Mouse (Mus musculus) embryo, embryonic 11.5 days (tissue): ENCODE measurements around the gene Slc1a1.

Experiments used
- DNase-seq: peaks from one replicate; pipeline ENCODE4 v3.0.0-alpha.2; 2012; ENCODE audit warnings: low read depth, low spot score

Gene Slc1a1

GRCm38 (mm10) chr19:28915602-28916250, 80.9 kb downstream of the Slc1a1 start:
- DNase-seq, result no peak

DNA sequence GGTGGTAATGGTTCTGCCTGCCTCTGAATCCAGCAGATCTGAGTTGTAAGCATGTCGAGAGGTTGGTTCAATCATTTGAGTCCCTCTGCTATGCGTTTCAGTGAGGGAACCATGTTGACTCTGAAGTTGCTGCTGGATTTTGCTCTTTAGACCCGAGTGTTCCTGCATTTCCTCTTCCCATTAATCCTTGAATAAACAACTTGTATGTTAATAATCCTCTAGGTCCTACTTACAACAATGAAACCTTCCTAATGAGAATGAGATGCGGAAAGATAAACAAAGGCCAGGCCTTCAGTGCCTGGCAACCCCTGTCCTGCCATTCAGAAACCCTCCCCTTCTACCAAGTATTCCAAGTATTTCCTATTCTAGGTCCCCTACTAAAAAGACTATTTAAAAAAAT, 81.6 kb downstream of the Slc1a1 start:
- DNase-seq, result no peak

- DNase-seq, result no peak
Measured at GRCm38 (mm10) chr19:28917839-28918238, 83.0 kb downstream of the Slc1a1 start.

GRCm38 (mm10) chr19:28926366-28926765, 91.5 kb downstream of the Slc1a1 start:
- DNase-seq, result no peak

DNA sequence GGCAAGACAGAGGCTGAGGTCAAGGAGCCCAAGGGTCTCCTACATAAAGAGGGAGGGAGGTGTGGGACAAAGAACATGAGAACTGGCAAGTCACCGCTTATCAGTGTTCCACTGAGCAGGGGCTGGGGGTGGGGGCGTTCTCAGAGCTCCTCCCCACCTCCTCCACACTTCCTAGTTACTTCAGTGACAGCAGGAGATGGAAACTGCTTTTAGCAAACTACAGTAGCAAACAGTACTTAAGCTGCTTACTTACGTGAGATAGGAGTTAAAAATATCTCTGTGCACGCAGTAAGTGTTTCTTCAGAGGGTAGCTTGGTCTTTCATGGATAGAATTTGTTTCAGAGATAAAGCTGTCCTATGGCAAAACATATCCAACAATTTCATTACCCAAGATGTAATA, 92.5 kb downstream of the Slc1a1 start:
- no peak for DNase-seq

DNA sequence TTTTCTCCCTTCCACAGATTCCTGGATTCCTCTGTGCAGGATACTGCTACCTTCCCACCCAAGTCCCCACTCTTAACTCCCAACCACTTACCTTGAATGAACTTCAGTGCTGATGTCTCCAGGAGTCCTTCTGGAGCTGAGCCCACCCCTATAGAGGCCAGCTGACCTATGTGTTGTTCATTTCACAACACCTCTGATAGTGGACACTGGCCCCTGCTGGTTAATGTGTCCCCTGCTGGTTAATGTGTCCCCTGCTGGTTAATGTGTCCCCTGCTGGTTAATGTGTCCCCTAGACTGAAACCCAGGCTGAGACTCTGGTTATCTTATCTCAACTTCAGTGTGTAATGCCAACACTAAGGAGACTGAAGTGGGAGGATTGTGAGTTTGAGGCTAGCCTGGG, 94.2 kb downstream of the Slc1a1 start:
- no peak for DNase-seq

GRCm38 (mm10) chr19:28934897-28935296, 100.0 kb downstream of the Slc1a1 start:
- no peak for DNase-seq

DNA sequence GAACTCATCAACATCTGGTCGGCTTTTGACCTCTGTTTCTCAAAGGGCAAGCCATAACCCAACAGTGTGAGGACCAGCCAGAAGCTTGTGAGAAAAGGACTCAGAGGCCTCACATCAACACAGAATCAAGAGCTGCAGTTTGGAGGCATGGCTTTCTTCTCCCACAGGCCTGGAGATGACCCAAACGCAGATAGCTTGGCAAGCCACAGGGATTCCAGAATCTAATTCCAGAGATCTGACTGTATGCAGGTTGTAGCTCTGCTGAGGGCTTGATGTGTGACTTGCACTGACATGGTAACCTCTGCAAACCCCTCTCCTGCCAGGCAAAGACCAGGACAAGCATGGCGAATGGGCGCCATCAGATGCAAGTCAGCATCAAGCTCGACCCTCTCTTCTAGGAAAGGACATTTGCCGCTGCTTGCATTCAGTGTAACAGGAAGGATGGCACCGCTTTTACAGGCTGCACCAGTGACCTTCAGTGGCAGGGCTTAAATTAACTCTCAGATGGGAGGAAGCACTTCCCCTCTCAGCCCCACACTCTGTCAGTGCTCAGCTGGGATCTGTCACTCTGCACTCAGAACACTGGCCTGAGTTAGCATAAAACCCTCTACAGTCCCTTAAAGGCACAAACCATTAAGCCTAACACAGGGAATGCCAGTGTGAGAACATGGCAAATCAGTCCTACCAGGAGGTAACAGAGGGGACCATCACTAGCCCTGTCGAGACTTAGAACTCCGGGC, 105.5 kb downstream of the Slc1a1 start:
- DNase-seq, result no peak

GRCm38 (mm10) chr19:28941271-28941670, 106.4 kb downstream of the Slc1a1 start:
- DNase-seq, result no peak

- DNase-seq, result no peak
Measured at GRCm38 (mm10) chr19:28946782-28947181, 111.9 kb downstream of the Slc1a1 start.

DNA sequence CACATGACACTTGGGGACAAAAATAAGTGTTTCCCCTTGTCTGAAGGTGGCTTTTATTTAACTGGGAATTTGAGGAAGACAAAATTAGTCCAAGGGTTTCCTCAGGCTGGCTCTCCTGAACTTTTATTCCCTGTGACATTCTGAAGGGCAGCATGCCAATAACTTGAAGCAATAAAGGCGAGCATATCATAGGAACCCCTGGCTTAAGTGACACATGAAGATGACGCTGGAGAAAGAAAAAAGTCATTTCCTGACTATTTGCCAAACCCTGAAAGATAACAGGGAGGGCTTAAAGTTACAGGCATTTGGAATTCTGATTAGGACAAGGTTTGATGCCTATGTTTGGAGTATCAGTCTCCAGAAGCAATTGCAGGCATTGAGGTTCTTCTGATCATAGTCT, 112.5 kb downstream of the Slc1a1 start:
- DNase-seq, result no peak

DNA sequence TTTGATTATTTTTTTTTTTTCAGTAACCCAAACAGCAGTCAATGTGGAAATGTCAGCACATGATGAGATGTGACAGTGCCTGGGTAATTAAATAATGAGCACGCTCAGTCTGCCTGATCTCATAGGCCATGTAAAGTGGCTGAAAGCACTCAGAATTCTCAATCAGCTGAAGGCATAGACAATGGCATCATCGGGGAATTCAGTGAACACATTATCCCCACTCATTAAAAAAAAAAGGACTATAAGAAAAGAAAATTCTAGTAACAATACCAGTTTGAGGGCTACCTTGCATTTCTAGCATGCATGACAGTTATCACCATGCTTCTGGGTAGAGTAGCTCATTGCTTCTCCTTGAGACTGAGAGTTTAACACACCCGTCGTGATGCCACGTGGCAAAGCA, 116.4 kb downstream of the Slc1a1 start:
- DNase-seq, result no peak

DNA sequence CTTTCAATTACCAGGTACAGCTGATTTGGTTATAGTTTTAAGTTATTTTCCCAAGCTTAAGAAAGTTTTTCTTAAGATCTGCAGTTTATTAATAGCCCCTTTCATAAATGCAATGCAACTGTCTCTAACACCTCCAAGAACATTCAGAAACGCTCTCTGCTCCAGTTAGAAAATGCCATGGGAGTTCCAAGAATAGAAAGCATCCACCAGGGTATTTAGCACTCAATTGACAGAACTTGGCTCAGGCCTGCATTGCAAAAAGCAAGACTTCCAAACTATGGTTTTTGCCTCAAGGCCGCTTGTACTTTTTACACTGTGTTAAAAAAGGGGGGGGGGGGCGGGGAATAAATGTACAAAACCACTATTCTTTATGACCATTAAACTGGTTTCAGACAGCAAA, 128.3 kb downstream of the Slc1a1 start:
- no peak for DNase-seq

DNA sequence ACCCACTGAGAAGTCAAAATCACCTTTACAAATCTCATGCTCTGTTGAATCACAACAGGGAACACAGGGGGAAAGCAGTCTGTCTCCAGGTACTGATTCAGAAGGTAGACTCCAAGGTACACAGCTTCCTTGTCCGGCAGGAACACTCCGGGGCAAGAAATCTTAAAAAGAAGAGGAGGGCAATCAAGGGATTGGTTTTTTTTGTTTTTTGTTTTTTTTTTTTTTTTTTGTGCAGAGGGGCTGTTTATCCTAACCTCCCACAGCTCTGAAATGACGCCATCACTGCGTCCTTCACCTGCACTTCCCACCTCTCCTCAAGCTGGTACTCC, 128.6 kb downstream of the Slc1a1 start:
- DNase-seq, result no peak
